Mouse (Mus musculus) G1E (cell line): Measurements from ENCODE around the gene D10Jhu81e.

Experiments used
- CTCF ChIP-seq: IDR thresholded peaks from 2 replicates; pipeline ENCODE4 v1.5.1; 2012; ENCODE audit warnings: low read depth, low read length, inconsistent platforms, mixed read lengths
- POLR2AphosphoS5 ChIP-seq: IDR thresholded peaks from 2 replicates; pipeline ENCODE4 v1.6.1; 2012; ENCODE audit warnings: low read depth, low read length, inconsistent platforms; ENCODE audit not compliant: insufficient replicate concordance

DNA sequence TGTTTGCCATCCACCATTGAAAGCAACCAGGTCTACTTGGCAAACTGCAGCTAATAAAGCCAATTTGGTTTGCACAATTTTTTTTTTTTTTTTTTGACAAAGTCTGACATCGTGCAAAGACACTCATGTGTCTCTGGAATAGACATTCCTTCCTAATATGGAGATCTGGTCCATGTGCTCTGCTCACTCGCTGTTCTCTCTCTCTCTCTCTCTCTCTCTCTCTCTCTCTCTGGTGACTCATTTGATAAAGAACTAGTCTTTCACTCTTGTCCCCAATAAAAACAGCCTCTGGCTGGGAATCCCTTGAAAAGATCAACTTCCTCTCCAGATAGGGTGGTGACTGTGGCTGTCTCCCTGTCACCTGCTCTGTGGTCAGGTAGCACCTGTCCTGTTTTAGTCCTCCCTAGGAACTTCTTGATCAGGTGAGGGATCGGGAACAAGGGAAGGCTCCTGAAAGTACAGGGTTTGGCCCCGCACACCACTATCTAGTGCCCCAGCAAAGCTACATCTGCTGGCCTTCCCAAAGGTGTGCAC is 21.6 kb downstream of the D10Jhu81e start:
- TF ChIP-seq CTCF (no peak), POLR2AphosphoS5 (no peak)
